Mouse (Mus musculus) 3T3-L1 (cell line): ENCODE results near the gene Rab11fip2.

Source experiments
- DNase-seq: peaks from one replicate; pipeline ENCODE4 v3.0.0-alpha.2; 2015; ENCODE audit warnings: low read depth, low spot score

The Rab11fip2 gene

GRCm38 (mm10) chr19:59943322-59943871 is at the start of gene Rab11fip2:
Gene Rab11fip2, minus strand, starts transcription at chr19:59943654.
- peak; percentile 84 for DNase-seq

- DNase-seq = no peak
Measured at GRCm38 (mm10) chr19:59981588-59981987, 38.1 kb upstream of the Rab11fip2 start.

DNA sequence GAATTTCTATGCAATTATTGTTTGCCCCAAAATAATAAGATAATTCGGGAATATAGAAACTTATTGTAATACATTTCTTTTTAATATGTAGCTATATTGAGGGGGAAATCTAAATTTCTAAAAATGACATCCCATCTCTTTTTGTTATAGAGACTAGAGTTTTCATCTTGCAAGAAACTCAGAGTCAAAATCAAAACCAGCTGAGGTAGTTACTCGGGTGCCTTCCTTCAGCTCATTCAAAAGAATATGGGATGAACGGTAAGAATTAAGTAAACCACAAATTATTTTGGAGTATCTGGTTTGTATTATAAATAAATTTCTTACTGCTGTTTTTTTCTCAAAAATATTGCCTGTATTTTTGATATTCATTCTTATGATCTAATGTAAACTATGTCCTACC is 11.5 kb upstream of the Rab11fip2 start:
- no peak for DNase-seq

GRCm38 (mm10) chr19:59949731-59950130 is 6.3 kb upstream of the Rab11fip2 start:
- DNase-seq = no peak

DNA sequence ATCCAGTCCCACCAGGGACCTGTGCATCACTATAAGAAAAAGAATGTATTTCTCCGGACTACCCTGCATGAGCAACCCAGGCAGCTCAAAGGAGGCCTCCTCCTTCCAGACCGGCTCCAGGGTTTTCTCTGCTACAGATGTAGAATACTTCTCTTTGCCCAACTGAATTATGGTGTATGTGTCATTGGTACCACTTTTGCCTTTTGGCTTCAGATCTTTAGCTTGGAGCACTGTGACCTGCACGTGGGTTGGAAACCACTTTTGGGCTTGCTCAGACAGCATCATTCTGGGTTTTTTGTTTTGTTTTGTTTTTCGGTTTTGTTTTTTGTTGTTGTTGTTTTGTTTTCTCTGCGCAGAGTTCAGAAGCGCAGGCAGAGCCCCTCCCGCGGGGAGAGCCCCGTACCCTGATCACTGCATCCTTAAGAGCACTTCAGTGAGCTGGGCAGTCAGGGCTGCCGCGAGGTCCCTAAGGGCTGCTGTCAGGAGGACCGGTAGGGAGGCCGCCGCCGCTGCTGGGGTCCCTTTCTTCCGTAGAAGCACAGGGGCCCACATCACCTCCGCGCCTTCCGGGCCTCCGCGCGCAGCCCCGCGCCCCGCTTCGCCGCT is 635 bp downstream of the Rab11fip2 start:
- DNase-seq = peak; percentile 63

- peak; percentile 30 for DNase-seq
Measured at GRCm38 (mm10) chr19:59939711-59940110, 3.7 kb downstream of the Rab11fip2 start.

GRCm38 (mm10) chr19:59932085-59932484 is 11.4 kb downstream of the Rab11fip2 start:
- no peak for DNase-seq

DNA sequence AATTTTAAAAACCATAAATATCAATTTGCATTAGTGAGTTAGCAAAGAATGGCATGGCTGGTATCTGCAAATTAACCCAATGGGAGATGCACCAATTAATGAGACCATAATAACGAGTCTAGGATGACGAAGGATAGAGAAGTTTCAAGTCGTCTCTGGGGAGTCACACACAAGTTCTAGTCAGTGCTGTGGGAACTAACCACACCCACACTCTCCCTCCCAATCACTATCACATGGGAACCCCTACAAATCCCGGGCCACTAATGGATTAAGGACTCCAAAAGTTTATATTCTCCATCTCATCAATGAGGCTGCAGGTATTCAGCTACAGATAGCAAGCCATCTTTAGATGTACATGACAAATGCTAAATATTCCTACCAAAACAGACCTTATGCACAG is 14.8 kb downstream of the Rab11fip2 start:
- DNase-seq = no peak

GRCm38 (mm10) chr19:59926125-59926524 is 17.3 kb downstream of the Rab11fip2 start:
- DNase-seq = no peak

- no peak for DNase-seq
Measured at GRCm38 (mm10) chr19:59920846-59921245, 22.6 kb downstream of the Rab11fip2 start.

DNA sequence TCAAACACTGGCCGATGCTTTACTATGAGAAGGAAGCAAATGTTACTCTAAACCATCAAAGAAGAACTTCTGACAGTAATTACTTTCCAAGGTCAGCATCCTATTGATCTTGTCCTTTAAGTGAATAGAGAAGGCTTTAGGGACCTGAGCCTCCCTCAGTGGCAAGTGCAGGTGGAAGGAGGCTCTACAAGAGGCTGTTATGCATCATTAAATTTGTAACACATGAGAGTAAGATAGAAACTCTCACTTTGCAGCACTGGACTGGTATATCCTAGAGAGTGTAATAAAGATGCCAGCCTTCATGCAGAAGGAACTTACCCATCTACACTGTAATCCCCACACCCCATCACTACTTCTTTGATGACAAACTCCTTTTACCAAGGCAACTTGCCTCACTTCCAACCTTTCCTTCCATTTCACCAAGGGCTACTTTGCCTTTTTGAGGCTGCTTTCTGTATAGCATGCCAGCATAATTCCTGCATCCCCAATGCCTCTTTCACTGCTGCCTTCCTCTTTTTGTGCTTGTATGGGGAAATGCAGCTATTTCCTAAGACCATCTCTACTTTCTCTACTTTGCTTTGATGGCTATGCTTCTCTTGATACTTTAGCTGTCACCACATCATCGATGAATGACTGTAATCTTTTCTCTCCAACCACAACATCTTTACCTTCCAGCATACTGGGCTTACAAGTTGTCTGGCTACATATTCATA is 25.4 kb downstream of the Rab11fip2 start:
- DNase-seq = no peak

DNA sequence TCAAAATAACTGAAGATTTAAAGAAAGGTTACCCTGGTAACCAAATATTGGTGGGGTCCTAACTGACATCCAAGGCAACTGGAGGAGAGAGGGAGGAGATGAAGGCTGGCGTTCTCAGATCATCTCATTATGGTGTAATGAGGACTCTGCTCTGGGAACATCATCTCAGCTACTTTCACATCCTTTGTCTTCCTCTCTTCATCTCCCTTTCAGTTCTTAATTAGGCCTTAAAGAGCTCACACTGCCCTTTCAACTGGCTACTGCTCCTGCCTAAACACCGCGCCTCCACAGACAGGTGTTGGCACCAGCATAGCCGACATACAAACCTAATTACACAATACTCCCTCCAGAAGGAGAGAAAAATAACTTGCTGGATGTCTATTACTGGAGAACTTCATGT is 31.9 kb downstream of the Rab11fip2 start:
- DNase-seq = no peak

DNA sequence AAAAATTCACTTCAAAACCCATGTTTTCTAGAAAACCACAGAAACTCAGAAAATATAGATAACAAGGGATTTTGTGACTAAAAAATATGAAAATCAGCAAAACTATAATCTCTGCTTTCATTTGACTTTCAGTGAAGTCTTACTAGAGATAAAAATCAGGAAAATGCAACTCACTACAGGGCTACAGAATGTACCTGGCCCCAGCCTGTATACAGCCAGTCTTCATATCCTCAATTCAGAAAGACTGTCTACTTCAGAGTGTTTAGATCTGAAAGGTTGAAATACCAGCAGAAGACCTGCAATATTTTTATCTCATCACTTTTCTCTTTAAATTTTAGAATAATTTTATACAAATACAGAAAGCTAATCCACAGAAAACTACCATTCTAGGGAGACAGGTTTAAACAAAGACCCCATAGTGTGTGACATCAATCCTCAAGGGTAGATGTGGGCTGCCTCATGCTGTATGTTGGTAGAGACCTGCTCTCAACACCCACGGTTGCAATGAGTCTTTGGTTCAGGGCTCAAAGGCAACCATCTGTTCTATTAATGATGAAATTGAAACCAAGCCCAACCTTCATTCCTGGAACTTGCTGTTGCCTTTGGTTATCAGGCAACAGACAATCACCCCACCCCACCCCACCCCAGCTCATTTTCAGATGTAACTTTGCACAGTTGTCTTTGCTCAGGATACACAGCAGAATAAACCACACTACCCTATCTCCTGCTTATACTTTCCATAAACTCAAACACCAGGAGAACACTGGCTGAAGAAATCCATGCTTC is 38.0 kb downstream of the Rab11fip2 start:
- DNase-seq = no peak

GRCm38 (mm10) chr19:59899965-59900364 is 43.5 kb downstream of the Rab11fip2 start:
- DNase-seq = no peak

DNA sequence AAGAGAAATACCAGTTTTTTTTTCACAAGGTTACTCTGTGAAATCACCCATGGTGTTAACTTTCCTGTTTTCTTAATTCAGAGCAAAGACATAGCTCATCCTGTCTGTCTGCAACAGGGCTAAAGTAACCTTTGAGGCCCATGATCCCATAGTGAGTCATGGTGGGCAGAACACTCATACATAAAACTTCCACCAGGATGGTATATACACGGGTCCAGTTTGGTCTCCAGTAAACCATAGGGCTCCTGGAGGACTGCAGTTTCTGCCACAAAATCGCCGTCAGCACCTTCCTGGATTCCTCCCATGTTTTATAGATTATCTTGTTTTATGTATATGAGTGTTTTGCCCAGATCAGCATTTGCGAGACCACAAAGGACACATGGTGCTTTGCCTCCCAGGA is 45.2 kb downstream of the Rab11fip2 start:
- peak; percentile 85 for DNase-seq

DNA sequence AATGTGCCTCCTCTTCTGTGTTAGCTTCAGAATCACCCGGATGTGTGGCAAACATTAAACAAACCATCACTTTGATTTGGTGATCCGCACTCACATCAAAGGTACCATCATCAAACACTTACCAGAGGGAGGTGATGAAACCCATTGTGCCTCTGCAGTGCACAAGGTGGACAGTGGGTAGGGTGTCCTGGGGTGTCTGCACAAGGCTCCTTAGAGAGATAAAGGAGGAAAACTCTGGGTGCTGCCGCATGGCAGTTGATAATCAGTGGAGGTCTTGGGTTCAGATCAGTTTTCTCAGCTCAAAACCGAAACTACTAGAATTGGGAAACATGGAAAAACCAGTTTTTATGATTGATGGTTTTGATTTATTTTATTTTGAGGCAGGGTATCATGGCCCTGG is 54.1 kb downstream of the Rab11fip2 start:
- no peak for DNase-seq

- DNase-seq = peak; percentile 56
Measured at GRCm38 (mm10) chr19:59888846-59889245, 54.6 kb downstream of the Rab11fip2 start.

DNA sequence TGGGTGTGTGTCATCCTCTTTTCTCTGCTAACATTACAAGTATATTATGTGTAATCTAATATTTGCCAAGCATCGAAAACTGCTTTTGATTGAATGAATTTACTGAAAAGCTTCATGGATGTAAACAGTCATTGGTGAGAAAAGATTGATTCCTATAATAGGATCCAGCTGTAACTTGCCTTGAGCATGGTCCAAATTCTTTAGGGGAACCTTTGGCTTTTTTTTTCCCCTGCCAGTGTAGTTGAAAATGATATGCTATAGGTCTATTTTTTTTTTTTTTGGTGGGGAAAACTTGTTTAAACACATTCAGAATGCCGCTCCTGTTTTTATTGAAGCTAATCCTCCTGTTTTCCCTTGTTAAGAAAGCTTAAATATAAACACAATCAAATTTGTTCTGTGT is 55.6 kb downstream of the Rab11fip2 start:
- no peak for DNase-seq

DNA sequence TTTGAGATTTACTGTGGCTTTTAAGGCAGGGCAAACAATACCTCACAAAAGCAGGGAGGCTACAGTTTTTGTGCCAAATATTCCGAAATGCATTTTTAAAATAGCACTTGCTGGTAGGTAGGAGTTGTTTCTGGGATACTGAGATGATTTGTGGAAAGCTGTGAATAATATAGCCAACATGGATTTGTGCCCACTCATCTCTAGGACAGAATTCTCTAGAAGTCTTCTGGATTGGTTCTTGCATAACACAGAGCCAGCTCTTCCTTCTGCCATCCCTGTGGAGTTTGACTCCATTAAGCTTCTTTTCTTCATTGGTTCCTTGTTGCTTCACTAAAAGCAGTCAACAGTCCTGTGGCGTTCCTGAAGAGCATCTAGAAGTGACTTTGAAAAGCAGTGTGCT is 58.2 kb downstream of the Rab11fip2 start:
- no peak for DNase-seq

GRCm38 (mm10) chr19:59877238-59877637 is 66.2 kb downstream of the Rab11fip2 start:
- DNase-seq = no peak

DNA sequence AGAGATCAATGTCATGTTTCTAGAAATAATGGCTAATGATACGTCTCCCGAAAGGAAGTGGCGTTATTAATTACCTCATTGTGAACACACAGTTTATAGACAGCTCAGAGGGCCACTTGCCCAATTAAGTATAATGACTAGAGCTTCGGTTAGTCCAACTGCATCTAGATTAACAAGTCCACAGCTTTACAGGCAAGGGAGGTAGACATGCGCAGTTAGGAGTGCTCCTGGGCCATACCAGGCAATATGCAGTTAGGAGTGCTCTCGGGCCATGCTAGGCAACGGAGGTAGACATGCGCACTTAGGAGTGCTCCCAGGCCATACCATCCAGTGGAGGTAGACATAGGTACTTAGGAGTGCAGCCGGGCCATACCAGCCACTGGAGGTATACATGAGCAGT is 76.8 kb downstream of the Rab11fip2 start:
- DNase-seq = no peak

- peak; percentile 65 for DNase-seq
Measured at GRCm38 (mm10) chr19:59862423-59862822, 81.0 kb downstream of the Rab11fip2 start.
